Mouse (Mus musculus) thymus, adult 2 months (tissue): ENCODE data around the gene Tex264.

Experiments used
- CTCF ChIP-seq: fragments of 200-500 bp; IDR thresholded peaks from 2 replicates; pipeline ENCODE4 v1.5.1; 2012; ENCODE audit warnings: mild to moderate bottlenecking, control low read depth, low read length, moderate library complexity, borderline replicate concordance; ENCODE audit not compliant: control insufficient read depth, poor library complexity, insufficient read depth; ENCODE audit errors: extremely low read depth
- POLR2A ChIP-seq: fragments of 200-500 bp; IDR thresholded peaks from 2 replicates; pipeline ENCODE4 v1.6.1; 2012; ENCODE audit warnings: mild to moderate bottlenecking, low read length, control low read depth, moderate library complexity; ENCODE audit not compliant: control insufficient read depth, poor library complexity, insufficient read depth; ENCODE audit errors: extremely low read depth

DNA sequence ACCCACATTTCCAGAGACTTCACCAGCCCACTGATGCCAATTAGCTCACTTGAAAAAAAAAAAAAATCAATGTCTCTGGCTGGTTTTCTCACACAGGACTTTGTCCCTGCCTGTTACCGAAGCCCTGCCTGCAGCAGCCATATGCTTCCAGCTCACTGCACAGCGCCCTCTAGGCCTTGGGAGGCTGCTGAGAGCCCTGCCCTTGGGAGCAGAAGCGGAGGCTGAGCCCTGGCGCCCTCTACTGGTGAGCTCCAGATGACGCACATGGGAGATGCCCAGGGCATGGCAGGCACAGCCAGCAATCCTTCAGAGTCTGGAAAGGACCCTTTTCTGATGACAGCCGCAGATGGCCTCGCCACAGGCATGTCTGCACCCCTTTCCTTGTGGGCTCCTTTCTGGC lies 42.6 kb downstream of the Tex264 start:
- TF ChIP-seq POLR2A (no peak), CTCF (peak; percentile 93)
